Mouse (Mus musculus) c-Kit-positive CD71-positive TER-119-negative erythroid progenitor cells, embryonic 14.5 days (primary cell): ENCODE results near the gene Gm14180.
"Not testable (repeated sequence)": the region's sequence is repeated elsewhere in the genome, so short reads cannot be mapped to it uniquely, and the experiment has no call there.

Experiments
- DNase-seq: peaks from one replicate; pipeline ENCODE4 v3.0.0-alpha.2; 2013; ENCODE audit warnings: low read depth

Gm14180 gene

GRCm38 (mm10) chr11:99734190-99734589 is at the start of gene Gm14180:
Gene Gm14180, minus strand, starts transcription at chr11:99734290.
- no peak for DNase-seq

GRCm38 (mm10) chr11:99780604-99781003 is 46.5 kb upstream of the Gm14180 start, which contains the start of gene Krtap4-8:
Gene Krtap4-8, minus strand, starts transcription at chr11:99780704.
- no peak for DNase-seq

- DNase-seq = no peak
Observed at GRCm38 (mm10) chr11:99778401-99778800, 44.3 kb upstream of the Gm14180 start.

GRCm38 (mm10) chr11:99772813-99773212 is 38.7 kb upstream of the Gm14180 start, which contains the start of gene Gm11595:
Gene Gm11595, minus strand, starts transcription at chr11:99772913.
- not testable (repeated sequence) for DNase-seq

- no peak for DNase-seq
Observed at GRCm38 (mm10) chr11:99768410-99768809, 34.3 kb upstream of the Gm14180 start.

GRCm38 (mm10) chr11:99758877-99759276 is 24.8 kb upstream of the Gm14180 start:
- no peak for DNase-seq

- DNase-seq = no peak
Observed at GRCm38 (mm10) chr11:99743985-99744384, 9.9 kb upstream of the Gm14180 start.

- DNase-seq = no peak
Observed at GRCm38 (mm10) chr11:99724061-99724460, 10.0 kb downstream of the Gm14180 start.

GRCm38 (mm10) chr11:99718759-99719158 is 15.3 kb downstream of the Gm14180 start:
- DNase-seq = no peak

- no peak for DNase-seq
Observed at GRCm38 (mm10) chr11:99690463-99690862, 43.6 kb downstream of the Gm14180 start, which contains the start of gene Gm14190. Gene Gm14190, minus strand, starts transcription at chr11:99690740.

- not testable (repeated sequence) for DNase-seq
Observed at GRCm38 (mm10) chr11:99685235-99685634, 48.9 kb downstream of the Gm14180 start.
